In the genomic region with DNA sequence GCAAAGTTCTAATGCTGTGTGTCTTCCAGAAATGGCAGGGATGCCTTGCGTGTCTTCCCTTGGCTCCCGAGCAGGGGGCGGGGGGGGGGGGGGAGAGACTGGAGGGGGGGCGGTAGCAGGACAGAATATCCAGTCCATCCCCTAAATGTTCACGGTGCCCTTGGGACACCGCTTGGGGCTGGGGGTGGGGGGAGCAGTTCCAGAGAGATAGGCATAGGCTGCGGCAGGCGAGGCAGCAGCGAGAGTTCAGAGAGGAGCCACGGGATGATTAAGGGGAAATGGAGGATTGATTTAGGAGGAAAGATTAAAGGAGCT, we compare ENCODE assay signal across 8 mouse cellular contexts. TPM values are rescaled to one million over a fixed set of nuclear protein-coding genes. Genes with fewer than 3 reads are reported as not detected.
A peak's percentile ranks its signal among the peaks of the same experiment; 100 is the strongest.
DNase-seq lines count a peak whose midpoint lies in the region; ATAC-seq and TF ChIP-seq lines count a peak whose summit lies in the region.

No protein-coding gene starts in this region.

- H3K27ac ChIP-seq in heart, embryonic 13.5 days (replicated peaks) = peak overlapping the region; percentile 74; the same call in 1 of the 2 replicates
- H3K27ac ChIP-seq in hindbrain, embryonic 12.5 days = peak overlapping the region; percentile 74
- peak overlapping the region; percentile 61 for H3K27ac ChIP-seq in midbrain, embryonic 11.5 days (ENCODE audit: low read depth, low read length)

- no peaks in the 10 kb centered on the region for H3K9me3 ChIP-seq in heart, embryonic 13.5 days
- H3K9me3 ChIP-seq in G1E (replicated peaks) = peaks cover 4% of the 10 kb centered on the region
- no peaks in the 10 kb centered on the region for H3K9me3 ChIP-seq in hindbrain, embryonic 12.5 days (replicated peaks)
- H3K9me3 ChIP-seq in midbrain, embryonic 11.5 days (ENCODE audit: control insufficient read depth, low read length) = no peaks in the 10 kb centered on the region

- TF ChIP-seq CTCF in G1E (IDR thresholded peaks at IDR 0.05; ENCODE audit: low read depth, low read length) = no peak

- no peak for DNase-seq in heart, adult 11 months
- no peak for DNase-seq in G1E (ENCODE audit: low spot score)
- no peak for DNase-seq in midbrain, embryonic 11.5 days (ENCODE audit: low spot score, missing footprints)
- DNase-seq in gastrocnemius, postnatal 4 days (ENCODE audit: low spot score in 2 of 2) = no peak
- DNase-seq in adipocyte (ENCODE audit: low spot score) = no peak
- DNase-seq in gastrocnemius, postnatal 36 days = no peak

- peaks cover 31% of the 10 kb centered on the region for H3K4me1 ChIP-seq in heart, embryonic 13.5 days
- peaks cover 87% of the 10 kb centered on the region for H3K4me1 ChIP-seq in G1E (ENCODE audit: insufficient read depth, low read depth, low read length)
- peaks cover 65% of the 10 kb centered on the region for H3K4me1 ChIP-seq in hindbrain, embryonic 12.5 days
- peaks cover 28% of the 10 kb centered on the region for H3K4me1 ChIP-seq in midbrain, embryonic 11.5 days (ENCODE audit: control insufficient read depth, insufficient read depth, low read length)

- no peak for ATAC-seq in heart, embryonic 13.5 days (ENCODE audit: extremely low read depth, insufficient number of reproducible peaks, low FRiP score, low TSS enrichment)
- no peak for ATAC-seq in G1E (ENCODE audit: extremely low read depth, insufficient number of reproducible peaks, low FRiP score, poor library complexity, severe bottlenecking)
- ATAC-seq in hindbrain, embryonic 12.5 days (ENCODE audit: low FRiP score) = 0 out of 2 replicates have a peak, but pooled peaks have one; percentile 7
- peak; percentile 36; the same call in 1 of the 2 replicates for ATAC-seq in midbrain, embryonic 11.5 days (ENCODE audit: low FRiP score)

- WGBS in heart, embryonic 13.5 days = 2% methylated on average over 8 of the region's 10 CpGs
- 2% methylated on average over 6 of the region's 10 CpGs for WGBS in hindbrain, embryonic 12.5 days
- 2% methylated on average over 10 of the region's 10 CpGs for WGBS in midbrain, embryonic 11.5 days

- H3K27me3 ChIP-seq in heart, embryonic 13.5 days (replicated peaks) = peaks cover 79% of the 10 kb centered on the region
- peaks cover 70% of the 10 kb centered on the region for H3K27me3 ChIP-seq in G1E (ENCODE audit: insufficient read depth, low read length)
- peaks cover 53% of the 10 kb centered on the region for H3K27me3 ChIP-seq in hindbrain, embryonic 12.5 days
- peaks cover 8% of the 10 kb centered on the region for H3K27me3 ChIP-seq in midbrain, embryonic 11.5 days (ENCODE audit: control insufficient read depth, insufficient read depth, low read length)

- peak overlapping the region; percentile 48 for H3K4me3 ChIP-seq in heart, embryonic 13.5 days
- peak overlapping the region; percentile 70; the same call in 1 of the 2 replicates for H3K4me3 ChIP-seq in G1E (ENCODE audit: low read depth, low read length)
- H3K4me3 ChIP-seq in hindbrain, embryonic 12.5 days = no peak overlapping the region
- no peak overlapping the region for H3K4me3 ChIP-seq in midbrain, embryonic 11.5 days (ENCODE audit: low read depth, low read length)

- intact Hi-C loops in gastrocnemius, postnatal 36 days (cut with DNase I) = no loop called here

- peak overlapping the region; percentile 77; the same call in 1 of the 2 replicates for H3K9ac ChIP-seq in heart, embryonic 13.5 days
- H3K9ac ChIP-seq in hindbrain, embryonic 12.5 days = peak overlapping the region; percentile 35; the same call in 1 of the 2 replicates
- H3K9ac ChIP-seq in midbrain, embryonic 11.5 days (ENCODE audit: low read length) = 0 out of 2 replicates have a peak overlapping the region, but pooled peaks have one; percentile 24

- no peaks in the 10 kb centered on the region for H3K36me3 ChIP-seq in heart, embryonic 13.5 days
- no peaks in the 10 kb centered on the region for H3K36me3 ChIP-seq in G1E (replicated peaks)
- no peaks in the 10 kb centered on the region for H3K36me3 ChIP-seq in hindbrain, embryonic 12.5 days
- no peaks in the 10 kb centered on the region for H3K36me3 ChIP-seq in midbrain, embryonic 11.5 days (ENCODE audit: control insufficient read depth, insufficient read depth, low read length)

- peak overlapping the region; percentile 73 for H3K4me2 ChIP-seq in heart, embryonic 13.5 days
- H3K4me2 ChIP-seq in hindbrain, embryonic 12.5 days (replicated peaks) = peak overlapping the region; percentile 58
- peak overlapping the region; percentile 36 for H3K4me2 ChIP-seq in midbrain, embryonic 11.5 days

RNA-seq across cellular contexts. Expression of gene Asic4, which starts 7.4 kb away (rescaled TPM):
- polyA plus RNA-seq in heart, embryonic 13.5 days (2015; fragmentation: Nextera tagmentation; extraction: Ambion mirVana) = 0.28 and 0.31 TPM in 2 replicates
- total RNA-seq in G1E (2014; fragmentation: Nextera tagmentation) = 1.1 and 2.9 TPM in 2 replicates
- total RNA-seq in G1E (2017) = 1.7 and 2.6 TPM in 2 replicates
- polyA plus RNA-seq in G1E (2012) = 8.7 and 8.8 TPM in 2 replicates
- polyA plus RNA-seq in hindbrain, embryonic 12.5 days (2016; fragmentation: Nextera tagmentation; extraction: Ambion mirVana) = 18.3 and 19.0 TPM in 2 replicates
- polyA plus RNA-seq in midbrain, embryonic 11.5 days (2014; fragmentation: Nextera tagmentation; extraction: Ambion mirVana) = 4.6 and 5.9 TPM in 2 replicates
- under 1 TPM in 1 of 2 experiments, not detected in 1; 0.13 TPM for total RNA-seq in gastrocnemius, postnatal 4 days (2021)
- not detected for total RNA-seq in gastrocnemius, postnatal 36 days (2021)

RNA-seq across cellular contexts. Expression of gene Chpf, which starts 21.4 kb away (rescaled TPM):
- 26.0 and 28.6 TPM in 2 replicates for polyA plus RNA-seq in heart, embryonic 13.5 days (2015; fragmentation: Nextera tagmentation; extraction: Ambion mirVana)
- 19.9 and 23.6 TPM in 2 replicates for total RNA-seq in G1E (2014; fragmentation: Nextera tagmentation)
- total RNA-seq in G1E (2017) = 12.0 and 16.6 TPM in 2 replicates
- 119 and 121 TPM in 2 replicates for polyA plus RNA-seq in G1E (2012)
- 39.2 and 41.5 TPM in 2 replicates for polyA plus RNA-seq in hindbrain, embryonic 12.5 days (2016; fragmentation: Nextera tagmentation; extraction: Ambion mirVana)
- 15.2 and 20.8 TPM in 2 replicates for polyA plus RNA-seq in midbrain, embryonic 11.5 days (2014; fragmentation: Nextera tagmentation; extraction: Ambion mirVana)
- total RNA-seq in gastrocnemius, postnatal 4 days (2021) = 10 to 100 TPM; 47.6 to 51.6 TPM
- total RNA-seq in gastrocnemius, postnatal 36 days (2021) = 1 to 10 TPM; 6.2 to 7.0 TPM

RNA-seq across cellular contexts. Expression of gene Tmem198, which starts 21.7 kb away (rescaled TPM):
- polyA plus RNA-seq in heart, embryonic 13.5 days (2015; fragmentation: Nextera tagmentation; extraction: Ambion mirVana) = 0.43 and 0.49 TPM in 2 replicates
- total RNA-seq in G1E (2014; fragmentation: Nextera tagmentation) (0.30 TPM in 1 of 2 replicates, not detected in the other), G1E (2017) (0.76 and 1.1 TPM in 2 replicates)
- 4.0 and 4.8 TPM in 2 replicates for polyA plus RNA-seq in G1E (2012)
- polyA plus RNA-seq in hindbrain, embryonic 12.5 days (2016; fragmentation: Nextera tagmentation; extraction: Ambion mirVana) = 25.3 and 25.7 TPM in 2 replicates
- 11.6 and 13.0 TPM in 2 replicates for polyA plus RNA-seq in midbrain, embryonic 11.5 days (2014; fragmentation: Nextera tagmentation; extraction: Ambion mirVana)
- under 1 TPM; 0.78 to 0.93 TPM for total RNA-seq in gastrocnemius, postnatal 4 days (2021)
- under 1 TPM; 0.12 to 0.26 TPM for total RNA-seq in gastrocnemius, postnatal 36 days (2021)

RNA-seq across cellular contexts. Expression of gene Gmppa, which starts 21.9 kb away (rescaled TPM):
- polyA plus RNA-seq in heart, embryonic 13.5 days (2015; fragmentation: Nextera tagmentation; extraction: Ambion mirVana) = 70.7 and 73.7 TPM in 2 replicates
- 179 and 182 TPM in 2 replicates for total RNA-seq in G1E (2014; fragmentation: Nextera tagmentation)
- total RNA-seq in G1E (2017) = 178 and 183 TPM in 2 replicates
- 328 and 349 TPM in 2 replicates for polyA plus RNA-seq in G1E (2012)
- polyA plus RNA-seq in hindbrain, embryonic 12.5 days (2016; fragmentation: Nextera tagmentation; extraction: Ambion mirVana) = 73.1 and 74.1 TPM in 2 replicates
- polyA plus RNA-seq in midbrain, embryonic 11.5 days (2014; fragmentation: Nextera tagmentation; extraction: Ambion mirVana) = 56.1 and 56.4 TPM in 2 replicates
- total RNA-seq in gastrocnemius, postnatal 4 days (2021) = 10 to 100 TPM; 43.5 to 49.3 TPM
- total RNA-seq in gastrocnemius, postnatal 36 days (2021) = 10 to 100 TPM; 35.4 to 35.5 TPM

RNA-seq across cellular contexts. Expression of gene Obsl1, which starts 48.6 kb away (rescaled TPM):
- 91.0 and 93.0 TPM in 2 replicates for polyA plus RNA-seq in heart, embryonic 13.5 days (2015; fragmentation: Nextera tagmentation; extraction: Ambion mirVana)
- not detected in 2 replicates for total RNA-seq in G1E (2014; fragmentation: Nextera tagmentation)
- 0.05 and 0.17 TPM in 2 replicates for total RNA-seq in G1E (2017)
- not detected in 2 replicates for polyA plus RNA-seq in G1E (2012)
- polyA plus RNA-seq in hindbrain, embryonic 12.5 days (2016; fragmentation: Nextera tagmentation; extraction: Ambion mirVana) = 63.4 and 66.4 TPM in 2 replicates
- 31.0 and 33.2 TPM in 2 replicates for polyA plus RNA-seq in midbrain, embryonic 11.5 days (2014; fragmentation: Nextera tagmentation; extraction: Ambion mirVana)
- 100 to 1,000 TPM; 203 to 213 TPM for total RNA-seq in gastrocnemius, postnatal 4 days (2021)
- total RNA-seq in gastrocnemius, postnatal 36 days (2021) = 10 to 100 TPM; 41.4 to 52.1 TPM

Comparison
In these comparisons a context has a peak if more than half of its experiments do, and no peak if none do; other contexts are left out.
1. ATAC-seq: peak in hindbrain, embryonic 12.5 days (single experiment) and midbrain, embryonic 11.5 days (single experiment); none in heart, embryonic 13.5 days (single experiment) and G1E (single experiment).
2. H3K4me3 ChIP-seq: peak in heart, embryonic 13.5 days (single experiment) and G1E (single experiment); none in hindbrain, embryonic 12.5 days (single experiment) and midbrain, embryonic 11.5 days (single experiment).
3. H3K9ac ChIP-seq: peak in every context shown above with its lines; median percentile 77 in heart, embryonic 13.5 days; 35 in hindbrain, embryonic 12.5 days; 24 in midbrain, embryonic 11.5 days.
4. Peak in every context shown above with its lines, with median percentiles within 50 percentile points of each other: H3K27ac ChIP-seq and H3K4me2 ChIP-seq.